Mouse (Mus musculus): ENCODE measurements around the gene Cdkl2.

Gene Cdkl2

GRCm38 (mm10) chr5:92043783-92044182, at the start of gene Cdkl2:
Gene Cdkl2 (minus strand): TSS chr5:92043883.
- DNase-seq (ENCODE audit: low spot score) = no peak

GRCm38 (mm10) chr5:92087469-92087868, 43.8 kb upstream of the Cdkl2 start:
- no peak for DNase-seq (ENCODE audit: low spot score)

- DNase-seq (ENCODE audit: low spot score) = peak; percentile 91
Measured at GRCm38 (mm10) chr5:92085821-92086550, 42.3 kb upstream of the Cdkl2 start.

- DNase-seq (ENCODE audit: low spot score) = no peak
Measured at GRCm38 (mm10) chr5:92085246-92085645, 41.6 kb upstream of the Cdkl2 start.

GRCm38 (mm10) chr5:92083417-92084038, 39.8 kb upstream of the Cdkl2 start, which contains the start of gene G3bp2:
Gene G3bp2 (minus strand): TSS chr5:92083719.
- DNase-seq (ENCODE audit: low spot score) = peak; percentile 100

GRCm38 (mm10) chr5:92082821-92083401, 39.2 kb upstream of the Cdkl2 start:
- DNase-seq (ENCODE audit: low spot score) = peak; percentile 74

- no peak for DNase-seq (ENCODE audit: low spot score)
Measured at GRCm38 (mm10) chr5:92081326-92081725, 37.6 kb upstream of the Cdkl2 start.

GRCm38 (mm10) chr5:92080400-92080799, 36.7 kb upstream of the Cdkl2 start:
- DNase-seq (ENCODE audit: low spot score) = no peak

GRCm38 (mm10) chr5:92079304-92079703, 35.6 kb upstream of the Cdkl2 start:
- DNase-seq (ENCODE audit: low spot score) = no peak

GRCm38 (mm10) chr5:92078751-92079150, 35.1 kb upstream of the Cdkl2 start:
- DNase-seq (ENCODE audit: low spot score) = no peak

GRCm38 (mm10) chr5:92076273-92076672, 32.6 kb upstream of the Cdkl2 start:
- no peak for DNase-seq (ENCODE audit: low spot score)

GRCm38 (mm10) chr5:92074061-92074460, 30.4 kb upstream of the Cdkl2 start:
- no peak for DNase-seq (ENCODE audit: low spot score)

- peak; percentile 39 for DNase-seq (ENCODE audit: low spot score)
Measured at GRCm38 (mm10) chr5:92063192-92063591, 19.5 kb upstream of the Cdkl2 start.

- peak; percentile 83 for DNase-seq (ENCODE audit: low spot score)
Measured at GRCm38 (mm10) chr5:92052866-92053265, 9.2 kb upstream of the Cdkl2 start.

- DNase-seq (ENCODE audit: low spot score) = no peak
Measured at GRCm38 (mm10) chr5:92050419-92050818, 6.7 kb upstream of the Cdkl2 start.

GRCm38 (mm10) chr5:92042377-92043348, 1.0 kb downstream of the Cdkl2 start:
- DNase-seq (ENCODE audit: low spot score) = peak; percentile 89

- DNase-seq (ENCODE audit: low spot score) = no peak
Measured at GRCm38 (mm10) chr5:92019960-92020359, 23.7 kb downstream of the Cdkl2 start.

- no peak for DNase-seq (ENCODE audit: low spot score)
Measured at GRCm38 (mm10) chr5:92011756-92012155, 31.9 kb downstream of the Cdkl2 start.

GRCm38 (mm10) chr5:92009827-92010226, 33.9 kb downstream of the Cdkl2 start:
- no peak for DNase-seq (ENCODE audit: low spot score)

GRCm38 (mm10) chr5:92003011-92003410, 40.7 kb downstream of the Cdkl2 start:
- DNase-seq (ENCODE audit: low spot score) = peak; percentile 44

GRCm38 (mm10) chr5:92000770-92001169, 42.9 kb downstream of the Cdkl2 start:
- no peak for DNase-seq (ENCODE audit: low spot score)

- DNase-seq (ENCODE audit: low spot score) = no peak
Measured at GRCm38 (mm10) chr5:91994546-91994945, 49.1 kb downstream of the Cdkl2 start.

Measured in adipocyte (in vitro differentiated cells).